Mouse (Mus musculus) intestine, embryonic 16.5 days (tissue): ENCODE measurements around the gene Gm47955. TPM values are rescaled to one million over a fixed set of nuclear protein-coding genes. Genes with fewer than 3 reads are reported as not detected.
"Not testable (repeated sequence)": the region's sequence is repeated elsewhere in the genome, so short reads cannot be mapped to it uniquely, and the experiment has no call there.

ENCODE experiments used
- ATAC-seq: fragments of 200-750 bp; cut with Nextera tagmentation; 2 replicates; pipeline ENCODE4 v1.8.0; 2017; ENCODE audit warnings: moderate TSS enrichment, moderate library complexity
- H3K27ac ChIP-seq: fragments of 300-500 bp; sonication (generic); 2 replicates; pipeline ENCODE4 v1.5.1; 2014; ENCODE audit warnings: mild to moderate bottlenecking, low read length
- H3K27me3 ChIP-seq: fragments of 300-500 bp; sonication (generic); replicated peaks from 2 replicates; pipeline ENCODE4 v1.6.1; 2014; ENCODE audit warnings: low read length, control low read depth, mixed read lengths; ENCODE audit not compliant: control insufficient read depth, insufficient read depth
- H3K36me3 ChIP-seq: fragments of 300-500 bp; sonication (generic); 2 replicates; pipeline ENCODE4 v1.6.1; 2014; ENCODE audit warnings: low read length, control low read depth; ENCODE audit not compliant: control insufficient read depth, insufficient read depth
- H3K4me1 ChIP-seq: fragments of 300-500 bp; sonication (generic); 2 replicates; pipeline ENCODE4 v1.6.1; 2014; ENCODE audit warnings: low read length, control low read depth, mixed read lengths; ENCODE audit not compliant: control insufficient read depth, insufficient read depth
- H3K4me2 ChIP-seq: fragments of 300-500 bp; sonication (generic); 2 replicates; pipeline ENCODE4 v1.6.1; 2014; ENCODE audit warnings: low read depth, low read length, control low read depth
- H3K4me3 ChIP-seq: fragments of 300-500 bp; sonication (generic); 2 replicates; pipeline ENCODE4 v1.5.1; 2014; ENCODE audit warnings: mild to moderate bottlenecking, low read length
- H3K9ac ChIP-seq: fragments of 300-500 bp; sonication (generic); 2 replicates; pipeline ENCODE4 v1.6.1; 2014; ENCODE audit warnings: low read depth, low read length
- H3K9me3 ChIP-seq: fragments of 300-500 bp; sonication (generic); 2 replicates; pipeline ENCODE4 v1.6.1; 2016; ENCODE audit warnings: low read length, control low read depth; ENCODE audit not compliant: control insufficient read depth
- WGBS: fragments of 180-500 bp; shearing (Covaris S2); extraction: QIAGEN DNeasy Blood & Tissue Kit; methylation state at CpG from one replicate; pipeline ENCODE4 v1.1.7; 2014; 5-methylcytosine and 5-hydroxymethylcytosine counted together
- polyA plus RNA-seq: library from polyadenylated mRNA; unstranded; fragments of >200 nt; fragmentation: Nextera tagmentation; extraction: Ambion mirVana; gene quantifications from 2 replicates; pipeline ENCODE4 v1.2.1, GENCODE M21; 2015

The Gm47955 gene
- polyA plus RNA-seq, 1 experiment from 2014 or later: not detected

- Histone ChIP-seq H3K4me3 (no peak overlapping the region), H3K27ac (no peak overlapping the region), H3K4me1 (no peaks in the 10 kb centered on the region), H3K36me3 (no peaks in the 10 kb centered on the region), H3K9me3 (no peaks in the 10 kb centered on the region), H3K27me3 (no peaks in the 10 kb centered on the region), H3K4me2 (no peak overlapping the region), H3K9ac (no peak overlapping the region)
- ATAC-seq: no peak
- WGBS: 90% methylated on average over 2 of the region's 2 CpGs
Observed at GRCm38 (mm10) chr1:82948601-82949000, 11.5 kb upstream of the Gm47955 start.

GRCm38 (mm10) chr1:82955913-82956312 is 4.2 kb upstream of the Gm47955 start, which contains the start of gene Gm7544:
Gm7544 (minus strand) TSS chr1:82956013.
- ATAC-seq, H3K9me3 ChIP-seq, H3K4me1 ChIP-seq, H3K36me3 ChIP-seq, H3K9ac ChIP-seq, H3K4me3 ChIP-seq, H3K27me3 ChIP-seq, H3K4me2 ChIP-seq, H3K27ac ChIP-seq: not testable (repeated sequence)

GRCm38 (mm10) chr1:82966413-82966812 is 6.3 kb downstream of the Gm47955 start:
- Histone ChIP-seq H3K9me3 (no peaks in the 10 kb centered on the region), H3K4me2 (no peak overlapping the region), H3K9ac (no peak overlapping the region), H3K36me3 (no peaks in the 10 kb centered on the region), H3K4me1 (no peaks in the 10 kb centered on the region), H3K27ac (no peak overlapping the region), H3K27me3 (no peaks in the 10 kb centered on the region), H3K4me3 (no peak overlapping the region)
- WGBS: 65% methylated on average over 3 of the region's 3 CpGs
- no peak for ATAC-seq

GRCm38 (mm10) chr1:82972046-82972445 is 12.0 kb downstream of the Gm47955 start:
- ATAC-seq: no peak
- WGBS: 47% methylated on average over 4 of the region's 4 CpGs
- no peak overlapping the region for H3K4me2 ChIP-seq
- H3K9me3 ChIP-seq: no peaks in the 10 kb centered on the region
- H3K4me1 ChIP-seq: no peaks in the 10 kb centered on the region
- no peaks in the 10 kb centered on the region for H3K27me3 ChIP-seq
- H3K36me3 ChIP-seq: no peaks in the 10 kb centered on the region
- no peak overlapping the region for H3K4me3 ChIP-seq
- no peak overlapping the region for H3K27ac ChIP-seq
- H3K9ac ChIP-seq: no peak overlapping the region

- 81% methylated on average over 1 of the region's 1 CpGs for WGBS
- Histone ChIP-seq H3K4me3 (no peak overlapping the region), H3K4me1 (no peaks in the 10 kb centered on the region), H3K27ac (no peak overlapping the region), H3K9ac (no peak overlapping the region), H3K9me3 (no peaks in the 10 kb centered on the region), H3K4me2 (no peak overlapping the region), H3K36me3 (no peaks in the 10 kb centered on the region), H3K27me3 (no peaks in the 10 kb centered on the region)
- no peak for ATAC-seq
Observed at GRCm38 (mm10) chr1:82973244-82973643, 13.2 kb downstream of the Gm47955 start.

- Histone ChIP-seq H3K4me3 (no peak overlapping the region), H3K4me1 (no peaks in the 10 kb centered on the region), H3K27ac (no peak overlapping the region), H3K36me3 (no peaks in the 10 kb centered on the region), H3K27me3 (no peaks in the 10 kb centered on the region), H3K9me3 (no peaks in the 10 kb centered on the region), H3K4me2 (no peak overlapping the region), H3K9ac (no peak overlapping the region)
- WGBS: 70% methylated on average over 6 of the region's 6 CpGs
- no peak for ATAC-seq
Observed at GRCm38 (mm10) chr1:82973901-82974300, 13.8 kb downstream of the Gm47955 start.

GRCm38 (mm10) chr1:82974342-82974741 is 14.3 kb downstream of the Gm47955 start:
- H3K27ac ChIP-seq: no peak overlapping the region
- 73% methylated on average over 9 of the region's 9 CpGs for WGBS
- ATAC-seq: peak; percentile 65
- no peak overlapping the region for H3K9ac ChIP-seq
- H3K4me1 ChIP-seq: no peaks in the 10 kb centered on the region
- no peaks in the 10 kb centered on the region for H3K36me3 ChIP-seq
- H3K4me3 ChIP-seq: no peak overlapping the region
- H3K27me3 ChIP-seq: no peaks in the 10 kb centered on the region
- no peaks in the 10 kb centered on the region for H3K9me3 ChIP-seq
- no peak overlapping the region for H3K4me2 ChIP-seq

- ATAC-seq: no peak
- Histone ChIP-seq H3K9me3 (no peaks in the 10 kb centered on the region), H3K9ac (no peak overlapping the region), H3K4me1 (no peaks in the 10 kb centered on the region), H3K4me2 (no peak overlapping the region), H3K27ac (no peak overlapping the region), H3K4me3 (no peak overlapping the region), H3K36me3 (no peaks in the 10 kb centered on the region), H3K27me3 (no peaks in the 10 kb centered on the region)
- WGBS: 85% methylated on average over 5 of the region's 5 CpGs
Observed at GRCm38 (mm10) chr1:82975750-82976149, 15.7 kb downstream of the Gm47955 start.

GRCm38 (mm10) chr1:82977840-82978239 is 17.8 kb downstream of the Gm47955 start:
- Histone ChIP-seq H3K9ac (no peak overlapping the region), H3K4me1 (no peaks in the 10 kb centered on the region), H3K36me3 (no peaks in the 10 kb centered on the region), H3K4me2 (no peak overlapping the region), H3K9me3 (no peaks in the 10 kb centered on the region), H3K27ac (no peak overlapping the region), H3K4me3 (no peak overlapping the region), H3K27me3 (no peaks in the 10 kb centered on the region)
- no peak for ATAC-seq

GRCm38 (mm10) chr1:82986738-82987137 is 26.7 kb downstream of the Gm47955 start:
- ATAC-seq: no peak
- H3K9ac ChIP-seq: no peak overlapping the region
- H3K4me1 ChIP-seq: no peaks in the 10 kb centered on the region
- WGBS: 86% methylated on average over 6 of the region's 6 CpGs
- H3K4me2 ChIP-seq: no peak overlapping the region
- no peaks in the 10 kb centered on the region for H3K27me3 ChIP-seq
- peaks cover 5% of the 10 kb centered on the region; the same call in 1 of the 2 replicates for H3K9me3 ChIP-seq
- H3K36me3 ChIP-seq: no peaks in the 10 kb centered on the region
- no peak overlapping the region for H3K4me3 ChIP-seq
- no peak overlapping the region for H3K27ac ChIP-seq
